Mouse (Mus musculus) liver, postnatal 0 days (tissue): ENCODE measurements around the gene Crabp1.

Source experiments
- CTCF ChIP-seq: sonication (generic); IDR thresholded peaks from 2 replicates; pipeline ENCODE4 v1.5.1; 2016; ENCODE audit warnings: antibody characterized with exemption, low read depth
- EP300 ChIP-seq: IDR thresholded peaks from 2 replicates; pipeline ENCODE4 v1.6.1; 2016; ENCODE audit warnings: antibody characterized with exemption, low read depth, mild to moderate bottlenecking

GRCm38 (mm10) chr9:54715776-54716175 is 48.8 kb upstream of the Crabp1 start:
- TF ChIP-seq CTCF = no peak
- no peak for TF ChIP-seq EP300
